Mouse (Mus musculus): ENCODE measurements around the gene Acbd3. TPM values are rescaled to one million over a fixed set of nuclear protein-coding genes. Genes with fewer than 3 reads are reported as not detected.

Acbd3 gene
- polyA plus RNA-seq, 1 experiment from 2014 or later = 27.0 TPM

DNA sequence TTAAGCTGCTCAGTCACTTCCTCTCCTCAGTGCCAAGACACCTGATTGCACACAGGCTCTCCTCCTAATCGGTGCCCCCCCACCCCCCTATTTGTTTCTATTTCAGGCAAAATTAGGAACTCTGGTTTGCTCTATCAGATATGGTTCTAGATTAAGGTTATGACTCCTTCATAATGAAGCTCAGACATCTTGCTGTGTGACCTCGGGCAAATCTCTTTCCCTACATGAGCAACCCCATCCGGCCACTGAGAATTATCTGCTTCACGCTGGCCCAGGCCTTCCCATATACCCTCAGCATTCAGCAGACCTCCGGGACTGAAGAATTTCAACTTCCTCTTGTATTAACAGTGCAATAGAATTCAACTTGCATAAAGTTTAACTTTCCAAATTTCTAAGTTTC is 73.4 kb downstream of the Acbd3 start:
- no peaks in the 10 kb centered on the region for H3K9me3 ChIP-seq (ENCODE audit: low read depth, low read length)
- H3K4me3 ChIP-seq (ENCODE audit: low read depth, low read length) = no peak overlapping the region
- DNase-seq (no peak), ATAC-seq (ENCODE audit: insufficient read depth) (no peak)
- peaks cover 39% of the 10 kb centered on the region for H3K36me3 ChIP-seq (ENCODE audit: insufficient read depth)
- WGBS = 84% methylated on average over 5 of the region's 5 CpGs
- no peak for TF ChIP-seq CTCF (IDR thresholded peaks at IDR 0.05; ENCODE audit: low read depth)
- H3K4me1 ChIP-seq (ENCODE audit: insufficient read depth) = 0 out of 2 replicates have a peak, but pooled peaks cover 2% of the 10 kb centered on the region
- H3K27me3 ChIP-seq (ENCODE audit: insufficient read depth, low read length) = no peaks in the 10 kb centered on the region
- H3K9ac ChIP-seq = no peak overlapping the region
- no peak overlapping the region for H3K4me2 ChIP-seq
- no peak overlapping the region for H3K27ac ChIP-seq (ENCODE audit: low read depth)

DNA sequence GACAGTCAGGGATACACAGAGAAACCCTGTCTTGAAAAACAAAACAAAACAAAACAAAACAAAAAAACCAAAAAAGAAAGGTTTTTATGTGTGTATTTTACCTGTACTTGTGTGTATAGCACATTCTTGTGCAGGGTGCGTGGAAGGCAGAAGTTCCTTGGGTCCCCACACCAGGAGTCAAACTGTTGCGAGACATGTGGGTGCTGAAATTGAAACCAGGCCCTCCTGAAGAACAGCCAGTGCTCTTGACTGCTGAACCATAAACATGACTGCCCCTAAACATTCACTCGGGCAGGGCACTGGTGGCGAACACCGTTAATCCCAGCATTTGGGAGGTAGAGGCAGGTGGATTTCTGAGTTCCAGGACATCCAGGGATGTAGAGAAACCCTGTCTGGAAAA is 74.2 kb downstream of the Acbd3 start:
- Histone ChIP-seq H3K9ac (no peak overlapping the region), H3K27me3 (ENCODE audit: insufficient read depth, low read length) (no peaks in the 10 kb centered on the region), H3K4me1 (ENCODE audit: insufficient read depth) (no peaks in the 10 kb centered on the region), H3K27ac (ENCODE audit: low read depth) (no peak overlapping the region), H3K4me3 (ENCODE audit: low read depth, low read length) (no peak overlapping the region), H3K9me3 (ENCODE audit: low read depth, low read length) (no peaks in the 10 kb centered on the region), H3K4me2 (no peak overlapping the region), H3K36me3 (ENCODE audit: insufficient read depth) (peaks cover 47% of the 10 kb centered on the region)
- ATAC-seq (ENCODE audit: insufficient read depth) (no peak), DNase-seq (no peak)
- 91% methylated on average over 5 of the region's 5 CpGs for WGBS
- TF ChIP-seq CTCF (IDR thresholded peaks at IDR 0.05; ENCODE audit: low read depth) = no peak

DNA sequence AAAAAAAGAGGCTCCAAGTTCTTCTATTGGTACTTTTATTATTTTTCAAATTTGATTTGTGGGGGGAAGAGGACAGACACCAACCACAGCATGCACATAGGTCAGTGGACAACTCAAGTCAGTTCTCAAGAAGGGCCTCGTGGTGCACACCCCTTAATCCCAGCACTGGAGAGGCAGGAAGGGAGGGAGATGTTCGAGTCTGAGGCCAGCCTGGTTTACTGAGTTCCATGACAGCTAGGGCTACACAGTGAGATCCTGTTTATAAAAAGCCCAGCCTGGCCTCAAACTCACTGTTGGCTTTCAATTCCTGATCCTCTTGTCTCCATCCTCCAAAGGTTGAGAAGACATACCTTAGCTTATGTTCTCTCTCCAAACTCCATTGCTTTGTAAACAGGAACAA is 75.0 kb downstream of the Acbd3 start:
- WGBS = 47% methylated on average over 2 of the region's 2 CpGs
- H3K27ac ChIP-seq (ENCODE audit: low read depth) = no peak overlapping the region
- no peaks in the 10 kb centered on the region for H3K9me3 ChIP-seq (ENCODE audit: low read depth, low read length)
- no peak overlapping the region for H3K9ac ChIP-seq
- no peak overlapping the region for H3K4me2 ChIP-seq
- H3K4me3 ChIP-seq (ENCODE audit: low read depth, low read length) = no peak overlapping the region
- peaks cover 55% of the 10 kb centered on the region for H3K36me3 ChIP-seq (ENCODE audit: insufficient read depth)
- H3K27me3 ChIP-seq (ENCODE audit: insufficient read depth, low read length) = no peaks in the 10 kb centered on the region
- H3K4me1 ChIP-seq (ENCODE audit: insufficient read depth) = no peaks in the 10 kb centered on the region
- ATAC-seq (ENCODE audit: insufficient read depth) = 0 out of 2 replicates have a peak, but pooled peaks have one; percentile 25
- no peak for DNase-seq
- no peak for TF ChIP-seq CTCF (IDR thresholded peaks at IDR 0.05; ENCODE audit: low read depth)

DNA sequence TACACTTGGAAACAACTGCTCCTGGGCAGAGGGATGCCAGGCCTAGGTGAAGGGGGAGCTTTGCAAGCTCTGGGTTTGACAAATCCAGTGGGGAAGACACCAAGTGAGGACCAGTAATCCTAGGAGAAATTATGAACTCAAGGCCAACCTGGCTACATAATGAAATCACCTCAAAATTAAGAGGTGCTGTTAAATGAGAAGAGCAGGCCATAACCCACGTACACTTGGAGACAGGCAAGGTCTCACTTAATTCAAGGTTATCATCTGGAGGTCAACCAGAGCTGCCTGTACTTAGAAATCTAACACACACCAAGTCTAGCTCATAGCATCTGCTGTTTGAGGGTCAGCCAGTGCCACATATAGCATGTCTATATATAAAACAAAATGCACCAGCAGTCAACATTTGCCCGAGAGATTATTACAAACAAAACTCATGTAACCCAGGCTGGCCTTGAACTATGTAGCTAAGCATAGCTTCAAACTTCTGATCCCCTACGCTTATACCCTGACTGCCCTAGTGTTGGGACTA is 75.7 kb downstream of the Acbd3 start:
- TF ChIP-seq CTCF (IDR thresholded peaks at IDR 0.05; ENCODE audit: low read depth) = no peak

More for the DNA sequence above, 75.7 kb downstream of the Acbd3 start:
- H3K4me2 ChIP-seq = no peak overlapping the region
- no peak overlapping the region for H3K4me3 ChIP-seq (ENCODE audit: low read depth, low read length)
- no peak overlapping the region for H3K9ac ChIP-seq
- DNase-seq (no peak), ATAC-seq (ENCODE audit: insufficient read depth) (no peak)
- no peak overlapping the region for H3K27ac ChIP-seq (ENCODE audit: low read depth)
- H3K4me1 ChIP-seq (ENCODE audit: insufficient read depth) = no peaks in the 10 kb centered on the region
- WGBS = 71% methylated on average over 3 of the region's 3 CpGs
- H3K36me3 ChIP-seq (ENCODE audit: insufficient read depth) = peaks cover 62% of the 10 kb centered on the region
- H3K9me3 ChIP-seq (ENCODE audit: low read depth, low read length) = no peaks in the 10 kb centered on the region
- no peaks in the 10 kb centered on the region for H3K27me3 ChIP-seq (ENCODE audit: insufficient read depth, low read length)

Other genes starting within 250 kb of the Acbd3 start
- gene Stum, start 242.5 kb upstream of the Acbd3 start, polyA plus RNA-seq (2014; fragmentation: Nextera tagmentation; extraction: Ambion mirVana) = not detected in 2 replicates
- gene Parp1, start 157.1 kb upstream of the Acbd3 start, polyA plus RNA-seq (2014; fragmentation: Nextera tagmentation; extraction: Ambion mirVana) = 147 TPM in 2 replicates
- 23.6 and 24.3 TPM in 2 replicates for gene Lin9, start 84.9 kb upstream of the Acbd3 start, polyA plus RNA-seq (2014; fragmentation: Nextera tagmentation; extraction: Ambion mirVana)
- 0.33 and 0.45 TPM in 2 replicates for gene Mixl1, start 29.0 kb upstream of the Acbd3 start, polyA plus RNA-seq (2014; fragmentation: Nextera tagmentation; extraction: Ambion mirVana)
- 2,358 and 2,465 TPM in 2 replicates for gene H3f3a, start 87.9 kb downstream of the Acbd3 start, polyA plus RNA-seq (2014; fragmentation: Nextera tagmentation; extraction: Ambion mirVana)
- gene Sde2, start 125.1 kb downstream of the Acbd3 start, polyA plus RNA-seq (2014; fragmentation: Nextera tagmentation; extraction: Ambion mirVana) = 35.2 and 35.9 TPM in 2 replicates
- gene Lefty2, start 167.1 kb downstream of the Acbd3 start, polyA plus RNA-seq (2014; fragmentation: Nextera tagmentation; extraction: Ambion mirVana) = 0.08 TPM in 1 of 2 replicates, not detected in the other
- gene Pycr2, start 178.2 kb downstream of the Acbd3 start, polyA plus RNA-seq (2014; fragmentation: Nextera tagmentation; extraction: Ambion mirVana) = 83.7 and 92.5 TPM in 2 replicates
- gene Lefty1, start 209.0 kb downstream of the Acbd3 start, polyA plus RNA-seq (2014; fragmentation: Nextera tagmentation; extraction: Ambion mirVana) = 1.1 TPM in 2 replicates
- gene Tmem63a, start 216.3 kb downstream of the Acbd3 start, polyA plus RNA-seq (2014; fragmentation: Nextera tagmentation; extraction: Ambion mirVana) = 10.4 and 10.9 TPM in 2 replicates